Mouse (Mus musculus) limb, embryonic 15.5 days (tissue): ENCODE data around the gene Cab39. TPM values are rescaled to one million over a fixed set of nuclear protein-coding genes. Genes with fewer than 3 reads are reported as not detected.

Source experiments
- ATAC-seq: fragments of 200-750 bp; cut with Nextera tagmentation; 2 replicates; pipeline ENCODE4 v1.8.0; 2017; ENCODE audit warnings: low read depth, moderate TSS enrichment; ENCODE audit not compliant: insufficient number of reproducible peaks, low FRiP score, low TSS enrichment
- H3K27ac ChIP-seq: fragments of 300-500 bp; sonication (generic); 2 replicates; pipeline ENCODE4 v1.5.1; 2015; ENCODE audit warnings: moderate library complexity, mild to moderate bottlenecking, inconsistent platforms
- H3K27me3 ChIP-seq: fragments of 300-500 bp; sonication (generic); 2 replicates; pipeline ENCODE4 v1.6.1; 2015; ENCODE audit warnings: inconsistent platforms
- H3K36me3 ChIP-seq: fragments of 300-500 bp; sonication (generic); 2 replicates; pipeline ENCODE4 v1.6.1; 2015; ENCODE audit warnings: inconsistent platforms
- H3K4me1 ChIP-seq: fragments of 300-500 bp; sonication (generic); 2 replicates; pipeline ENCODE4 v1.6.1; 2015; ENCODE audit warnings: inconsistent platforms
- H3K4me2 ChIP-seq: fragments of 300-500 bp; sonication (generic); 2 replicates; pipeline ENCODE4 v1.6.1; 2015; ENCODE audit warnings: mild to moderate bottlenecking, inconsistent platforms
- H3K4me3 ChIP-seq: fragments of 300-500 bp; sonication (generic); 2 replicates; pipeline ENCODE4 v1.5.1; 2015; ENCODE audit warnings: mild to moderate bottlenecking, inconsistent platforms
- H3K9ac ChIP-seq: fragments of 300-500 bp; sonication (generic); 2 replicates; pipeline ENCODE4 v1.6.1; 2015; ENCODE audit warnings: inconsistent platforms
- H3K9me3 ChIP-seq: fragments of 300-500 bp; sonication (generic); 2 replicates; pipeline ENCODE4 v1.6.1; 2016; ENCODE audit warnings: inconsistent platforms
- WGBS: fragments of 180-500 bp; shearing (Covaris S2); methylation state at CpG from one replicate; pipeline ENCODE4 v1.1.7; 2015; 5-methylcytosine and 5-hydroxymethylcytosine counted together
- microRNA-seq: library from miRNA; unstranded; fragments of <30 nt; microRNA quantifications from one replicate; pipeline ENCODE4, GENCODE M21; 2016
- polyA plus RNA-seq: library from polyadenylated mRNA; unstranded; fragments of >200 nt; fragmentation: Nextera tagmentation; extraction: Ambion mirVana; gene quantifications from 2 replicates; pipeline ENCODE4 v1.2.1, GENCODE M21; 2015

The Cab39 gene
- polyA plus RNA-seq, 1 experiment from 2014 or later, result 26.9 TPM

DNA sequence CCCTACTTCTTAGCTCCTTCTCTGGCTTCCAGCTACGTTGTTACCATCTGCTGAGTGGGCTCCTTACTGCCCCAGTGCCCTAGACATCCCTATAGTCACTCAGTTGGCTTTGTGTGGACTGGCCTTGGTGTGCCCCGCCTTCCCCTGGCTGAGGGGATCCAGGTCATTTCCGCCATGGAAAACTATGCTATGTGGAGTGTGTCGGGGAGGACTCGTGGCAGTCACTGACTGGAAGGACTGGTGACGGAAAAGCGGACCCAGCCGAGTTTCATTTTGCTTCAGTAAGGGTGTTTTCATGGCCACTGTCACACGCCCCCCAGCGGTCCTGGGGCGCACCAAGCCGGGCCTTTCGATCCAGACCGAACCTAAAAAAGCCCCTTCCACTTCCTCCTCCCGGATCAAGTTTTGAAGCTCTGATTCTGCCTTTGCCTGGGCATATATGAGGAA, 102.2 kb downstream of the Cab39 start:
- H3K4me2 ChIP-seq, result peak overlapping the region; percentile 76
- WGBS, result 4% methylated on average over 15 of the region's 15 CpGs
- peak overlapping the region; percentile 81 for H3K4me3 ChIP-seq
- peak; percentile 53; the same call in 1 of the 2 replicates for ATAC-seq
- no peaks in the 10 kb centered on the region for H3K9me3 ChIP-seq
- H3K4me1 ChIP-seq, result peaks cover 56% of the 10 kb centered on the region
- no peaks in the 10 kb centered on the region for H3K27me3 ChIP-seq
- peak overlapping the region; percentile 91 for H3K27ac ChIP-seq
- H3K36me3 ChIP-seq, result 0 out of 2 replicates have a peak, but pooled peaks cover 4% of the 10 kb centered on the region
- peak overlapping the region; percentile 75; the same call in 1 of the 2 replicates for H3K9ac ChIP-seq

DNA sequence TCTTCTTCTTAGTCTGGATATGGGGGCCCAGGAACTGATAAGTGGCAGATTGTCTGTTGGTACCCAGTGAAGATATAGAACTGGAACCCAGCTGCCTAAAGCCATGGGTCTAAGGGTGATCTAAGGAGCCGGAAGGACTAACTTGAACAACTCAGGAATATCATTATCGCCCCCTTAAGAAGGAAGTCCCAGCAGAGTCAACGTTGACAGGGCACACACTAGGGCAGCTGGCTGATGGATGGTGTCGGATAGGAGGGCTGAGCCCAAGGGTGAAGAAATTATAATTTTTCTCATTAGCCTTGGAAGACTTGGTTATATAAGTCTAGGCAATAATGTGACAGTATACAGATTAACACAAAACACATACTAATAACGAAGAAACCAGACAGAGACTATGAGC, 102.9 kb downstream of the Cab39 start:
- Histone ChIP-seq H3K4me2 (peak overlapping the region; percentile 76), H3K4me3 (peak overlapping the region; percentile 81), H3K9me3 (no peaks in the 10 kb centered on the region), H3K27me3 (no peaks in the 10 kb centered on the region), H3K4me1 (peaks cover 63% of the 10 kb centered on the region), H3K9ac (no peak overlapping the region), H3K36me3 (0 out of 2 replicates have a peak, but pooled peaks cover 4% of the 10 kb centered on the region), H3K27ac (peak overlapping the region; percentile 91; the same call in 1 of the 2 replicates)
- WGBS, result 78% methylated on average over 5 of the region's 5 CpGs
- no peak for ATAC-seq

DNA sequence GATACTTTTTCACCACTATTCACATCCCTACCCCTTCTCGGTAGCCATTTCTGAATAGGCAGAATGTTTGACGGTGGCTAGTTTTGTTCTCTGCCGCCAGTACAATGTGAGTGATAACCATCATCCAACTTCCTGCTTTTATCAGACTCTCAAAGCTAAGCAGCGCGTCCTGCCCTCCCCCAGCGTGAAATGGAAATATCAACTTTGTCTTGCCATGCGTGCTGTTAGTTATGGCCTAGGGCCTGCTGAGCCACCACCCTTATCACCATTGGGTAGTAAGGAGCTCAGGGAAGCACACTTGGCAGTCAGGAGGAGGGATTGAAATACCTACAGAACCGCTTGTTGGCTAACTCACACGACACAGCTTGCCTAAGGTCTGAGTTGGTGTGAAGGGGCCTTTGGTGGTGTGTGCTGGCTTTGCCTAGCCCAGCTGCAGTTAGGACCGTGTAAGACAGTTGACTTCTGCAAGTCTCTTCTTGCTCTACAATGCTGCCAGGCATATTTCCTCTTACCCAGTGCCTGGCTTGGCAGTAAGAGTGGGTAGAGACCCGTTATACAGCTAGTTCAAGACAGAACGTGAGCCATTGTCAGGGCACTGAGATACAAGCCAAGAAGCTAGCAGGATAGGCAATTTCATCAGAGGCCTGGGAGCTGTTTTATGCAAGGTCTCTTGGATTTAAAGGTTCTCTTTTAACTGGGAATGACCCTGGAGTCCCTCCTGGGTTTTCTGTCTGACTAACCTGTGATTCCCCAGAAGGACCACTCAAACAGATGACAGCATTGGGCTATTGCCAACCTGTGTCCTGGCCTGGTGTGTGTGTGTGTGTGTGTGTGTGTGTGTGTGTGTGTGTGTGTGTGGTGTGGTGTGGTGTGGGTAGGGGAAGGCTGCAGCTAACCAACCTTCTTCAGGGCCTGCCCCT, 103.8 kb downstream of the Cab39 start:
- no peak overlapping the region for H3K4me3 ChIP-seq
- WGBS, result 53% methylated on average over 12 of the region's 12 CpGs

DNA sequence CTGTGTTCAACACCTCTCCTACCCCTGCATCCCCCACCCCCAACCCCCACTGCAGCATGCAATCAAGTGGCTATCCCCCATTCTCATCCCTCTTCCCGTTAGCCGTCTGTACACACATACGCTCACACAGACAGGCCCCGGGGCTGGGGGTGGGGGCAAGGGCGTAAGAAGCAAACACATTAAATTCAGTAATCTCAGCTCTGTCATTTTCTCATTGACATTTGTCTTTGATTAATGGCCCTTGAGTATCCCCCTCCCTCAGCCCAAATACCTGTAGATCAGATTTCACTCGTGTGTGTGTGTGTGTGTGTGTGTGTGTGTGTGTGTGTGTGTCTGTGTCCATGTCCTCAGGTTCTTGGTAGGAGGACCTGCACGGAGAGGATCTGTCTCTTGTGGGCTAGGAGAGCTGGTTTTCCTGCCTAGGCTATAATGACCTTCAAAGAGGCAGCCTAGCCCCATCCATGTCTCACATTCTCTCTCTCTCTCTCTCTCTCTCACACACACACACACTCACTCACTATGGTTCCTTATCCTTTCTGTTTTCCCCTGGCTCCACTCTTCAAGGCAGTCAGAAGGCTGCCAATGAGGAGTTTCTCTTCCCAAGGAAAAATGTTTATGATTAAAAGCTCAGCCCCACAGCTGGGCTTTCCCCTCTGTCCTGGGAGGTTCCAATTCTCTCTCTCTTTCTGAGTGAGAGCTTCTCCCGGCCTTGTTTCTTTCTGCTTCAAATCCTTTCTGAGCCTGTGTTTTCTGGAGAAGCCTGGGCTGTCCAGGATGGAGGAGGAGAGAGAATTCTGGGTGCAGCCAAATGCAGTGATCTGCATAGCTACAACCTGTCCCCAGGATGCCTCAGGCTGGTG, 104.9 kb downstream of the Cab39 start:
- H3K4me2 ChIP-seq, result peak overlapping the region; percentile 15; the same call in 1 of the 2 replicates
- 0 out of 2 replicates have a peak overlapping the region, but pooled peaks have one; percentile 0 for H3K9ac ChIP-seq
- H3K27ac ChIP-seq, result peak overlapping the region; percentile 47
- H3K4me1 ChIP-seq, result peaks cover 77% of the 10 kb centered on the region
- H3K36me3 ChIP-seq, result peaks cover 8% of the 10 kb centered on the region
- no peaks in the 10 kb centered on the region for H3K9me3 ChIP-seq
- no peak overlapping the region for H3K4me3 ChIP-seq
- no peaks in the 10 kb centered on the region for H3K27me3 ChIP-seq
- no peak for ATAC-seq
- WGBS, result 17% methylated on average over 8 of the region's 8 CpGs

More for the DNA sequence above, 103.8 kb downstream of the Cab39 start:
- Histone ChIP-seq H3K9ac (no peak overlapping the region), H3K4me2 (peak overlapping the region; percentile 76; the same call in 1 of the 2 replicates), H3K36me3 (0 out of 2 replicates have a peak, but pooled peaks cover 4% of the 10 kb centered on the region), H3K4me1 (peaks cover 72% of the 10 kb centered on the region), H3K27me3 (no peaks in the 10 kb centered on the region), H3K27ac (no peak overlapping the region), H3K9me3 (no peaks in the 10 kb centered on the region)
- no peak for ATAC-seq

DNA sequence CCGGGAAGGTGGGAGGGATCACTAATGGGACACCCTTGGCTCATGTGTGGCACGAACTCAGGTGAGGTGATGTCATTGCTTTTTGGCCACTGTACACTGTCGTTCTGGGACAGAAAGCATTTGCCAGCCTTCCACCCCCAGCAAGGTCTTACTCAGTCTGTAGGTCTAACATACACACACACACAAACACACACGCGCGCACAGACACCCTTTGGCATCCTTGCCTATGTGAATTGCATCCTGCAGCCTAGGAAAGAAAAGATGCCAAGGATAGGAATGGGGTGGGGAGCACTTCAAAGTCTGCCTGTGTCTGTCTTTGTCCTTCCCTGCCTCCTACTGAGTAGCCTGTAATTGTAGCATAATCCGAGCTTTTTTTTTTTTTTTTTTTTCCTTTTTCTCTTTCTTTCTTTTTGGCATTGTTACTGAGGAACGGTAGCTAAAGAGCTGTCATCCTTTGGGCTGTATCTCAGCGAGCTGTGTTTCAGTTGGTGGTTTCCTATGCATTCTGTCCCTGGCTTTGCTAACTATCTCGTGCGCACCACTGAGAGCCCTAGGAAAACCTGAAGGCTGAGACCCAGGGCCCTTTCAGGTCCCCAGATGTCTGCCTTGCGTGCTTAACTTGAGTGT, 105.6 kb downstream of the Cab39 start:
- no peak overlapping the region for H3K4me3 ChIP-seq
- ATAC-seq, result no peak
- no peaks in the 10 kb centered on the region for H3K9me3 ChIP-seq
- peaks cover 15% of the 10 kb centered on the region for H3K36me3 ChIP-seq
- 45% methylated on average over 12 of the region's 12 CpGs for WGBS
- peak overlapping the region; percentile 47 for H3K27ac ChIP-seq
- peak overlapping the region; percentile 15; the same call in 1 of the 2 replicates for H3K4me2 ChIP-seq
- 0 out of 2 replicates have a peak overlapping the region, but pooled peaks have one; percentile 0 for H3K9ac ChIP-seq
- H3K4me1 ChIP-seq, result peaks cover 75% of the 10 kb centered on the region
- no peaks in the 10 kb centered on the region for H3K27me3 ChIP-seq

DNA sequence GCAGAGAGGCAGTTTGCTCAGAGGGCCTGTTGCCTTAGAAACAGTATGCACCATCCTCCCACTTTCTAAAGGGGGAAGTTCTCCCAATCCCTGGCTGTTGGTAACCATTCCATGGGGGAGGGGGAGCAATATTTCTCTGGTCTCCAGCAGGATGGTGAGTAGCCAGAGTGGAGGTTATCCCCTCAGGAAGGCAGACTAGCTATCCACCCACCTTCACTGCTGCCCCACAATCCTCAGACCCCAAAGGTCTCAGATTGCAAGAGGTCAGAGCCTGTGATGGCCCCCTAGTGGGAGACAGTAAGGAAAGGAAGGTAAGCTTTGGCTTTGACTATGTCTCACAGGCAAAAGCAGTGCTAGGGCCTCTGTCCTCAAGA, 106.1 kb downstream of the Cab39 start:
- no peak overlapping the region for H3K4me3 ChIP-seq
- H3K27ac ChIP-seq, result 0 out of 2 replicates have a peak overlapping the region, but pooled peaks have one; percentile 17
- H3K36me3 ChIP-seq, result peaks cover 19% of the 10 kb centered on the region
- no peak overlapping the region for H3K4me2 ChIP-seq
- H3K4me1 ChIP-seq, result peaks cover 72% of the 10 kb centered on the region
- no peaks in the 10 kb centered on the region for H3K9me3 ChIP-seq
- H3K9ac ChIP-seq, result no peak overlapping the region
- no peak for ATAC-seq
- no peaks in the 10 kb centered on the region for H3K27me3 ChIP-seq

DNA sequence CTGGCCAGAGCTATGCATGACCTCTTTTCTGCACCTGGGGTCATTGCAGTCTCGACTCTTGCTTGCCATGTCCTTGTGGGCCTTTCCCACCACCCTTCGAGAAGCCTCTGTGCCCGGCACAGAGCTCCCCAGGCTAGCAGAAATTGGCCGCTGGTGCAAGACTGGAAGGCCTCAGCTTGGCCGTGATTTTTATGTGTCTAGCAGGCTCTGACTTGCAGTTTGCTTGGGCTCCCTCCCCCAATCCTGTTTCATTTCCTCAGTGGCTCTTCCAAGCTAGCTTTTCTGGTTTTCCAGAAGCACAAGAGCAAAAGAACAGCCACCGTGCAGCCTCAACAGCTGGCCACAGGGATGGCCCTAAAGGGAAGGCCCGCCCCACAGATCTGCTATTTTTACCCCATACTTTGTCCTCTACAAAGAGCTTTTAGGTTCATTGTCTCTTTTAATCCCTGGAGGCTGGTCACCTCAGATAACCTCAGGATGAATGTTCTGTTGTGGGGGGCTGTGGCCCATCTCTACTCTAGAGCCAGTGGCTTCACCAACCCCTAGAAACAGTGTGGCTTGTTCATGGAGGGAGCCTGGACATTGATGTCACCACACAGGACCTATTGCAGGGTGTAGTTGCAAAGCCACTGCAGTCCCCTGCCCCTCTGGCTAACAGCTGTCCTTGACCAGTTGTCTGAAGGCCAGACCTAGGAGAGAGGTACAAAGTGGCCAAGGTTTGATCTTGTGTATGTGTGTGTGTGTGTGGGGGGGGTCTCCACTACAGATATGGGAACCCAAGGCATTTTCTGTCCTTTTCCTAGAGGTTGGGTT, 107.5 kb downstream of the Cab39 start:
- Histone ChIP-seq H3K4me2 (peak overlapping the region; percentile 10; the same call in 1 of the 2 replicates), H3K4me1 (peaks cover 66% of the 10 kb centered on the region), H3K27ac (peak overlapping the region; percentile 75)

More for the DNA sequence above, 107.5 kb downstream of the Cab39 start:
- no peak overlapping the region for H3K9ac ChIP-seq
- 41% methylated on average over 7 of the region's 7 CpGs for WGBS
- H3K9me3 ChIP-seq, result no peaks in the 10 kb centered on the region
- peaks cover 32% of the 10 kb centered on the region for H3K36me3 ChIP-seq
- ATAC-seq, result no peak
- H3K27me3 ChIP-seq, result no peaks in the 10 kb centered on the region
- no peak overlapping the region for H3K4me3 ChIP-seq

Small RNA genes lying within 50 kb of the gene (microRNA-seq; reads per million reads assigned to microRNA genes)
- gene Gm25472 (not detected), gene Mir8096 (not detected)

Other genes starting within 250 kb of the Cab39 start
- gene G530012D18Rik, start 217.8 kb upstream of the Cab39 start, polyA plus RNA-seq, result not detected in 2 replicates
- gene Sp110, start 194.6 kb upstream of the Cab39 start, polyA plus RNA-seq, result 2.1 and 2.3 TPM in 2 replicates
- 1.4 and 1.9 TPM in 2 replicates for gene Sp140, start 193.1 kb upstream of the Cab39 start, polyA plus RNA-seq
- gene Sp100, start 143.5 kb upstream of the Cab39 start, polyA plus RNA-seq, result 2.2 and 3.0 TPM in 2 replicates
- 1.0 and 2.1 TPM in 2 replicates for gene A630001G21Rik, start 14.8 kb upstream of the Cab39 start, polyA plus RNA-seq
- gene Itm2c, start 100.8 kb downstream of the Cab39 start, polyA plus RNA-seq, result 306 and 309 TPM in 2 replicates
- gene 4933407L21Rik, start 135.0 kb downstream of the Cab39 start, polyA plus RNA-seq, result 0.35 and 0.55 TPM in 2 replicates
- 0.06 and 0.15 TPM in 2 replicates for gene Gpr55, start 167.6 kb downstream of the Cab39 start, polyA plus RNA-seq
- gene Spata3, start 223.4 kb downstream of the Cab39 start, polyA plus RNA-seq, result not detected in 2 replicates